Comparison of ENCODE assay signal across 9 mouse cellular contexts in the genomic region with DNA sequence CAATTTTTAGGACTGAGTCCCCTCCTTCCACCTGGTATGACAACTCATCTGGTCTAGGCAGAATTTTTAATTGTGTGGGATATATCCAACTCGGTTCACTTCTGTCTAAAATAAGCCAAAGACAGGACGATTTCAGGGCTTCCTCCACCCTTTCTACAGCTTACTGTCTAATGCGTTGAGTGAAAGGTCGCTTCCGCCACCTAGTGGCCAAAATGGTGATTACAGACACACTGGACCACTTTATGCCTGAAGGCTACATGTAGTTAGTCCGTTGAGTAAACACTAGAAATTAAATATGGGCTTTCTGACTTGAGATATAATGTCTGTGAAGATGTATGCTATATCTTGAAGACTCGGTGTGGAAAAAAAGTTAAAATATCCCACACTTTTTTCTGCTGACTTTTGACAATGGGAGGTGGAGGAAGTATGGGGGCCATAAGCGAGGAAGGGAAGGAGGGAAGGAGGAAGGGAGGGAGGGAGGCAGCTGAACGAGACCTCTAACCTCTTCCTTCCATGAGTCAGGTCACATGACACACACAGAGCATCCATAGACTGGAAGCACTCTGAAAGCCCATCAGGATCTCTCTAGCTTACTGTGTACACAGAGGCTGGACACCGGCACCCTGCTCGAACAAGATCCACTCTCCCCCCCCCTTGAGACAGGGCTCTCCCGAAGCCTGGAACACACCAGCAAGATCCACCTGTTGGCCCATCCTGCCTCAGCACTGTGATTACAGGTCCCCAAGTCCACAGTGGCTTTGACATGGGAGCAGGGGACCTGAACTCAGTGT. TPM values are rescaled to one million over a fixed set of nuclear protein-coding genes. Genes with fewer than 3 reads are reported as not detected.
DNase-seq lines count a peak whose midpoint lies in the region; ATAC-seq lines count a peak whose summit lies in the region.
"Had no signal": no experiment of that assay in that cellular context is flagged by ENCODE, and none has a peak within 500 bp of the region (broad histone marks: within the 10 kb centered on the region; RNA-seq: fewer than 3 reads in every experiment).

No protein-coding gene starts in this region.

- no peak overlapping the region for H3K4me3 ChIP-seq in neural tube, embryonic 15.5 days (replicated peaks)
- H3K4me3 ChIP-seq: embryonic facial prominence, embryonic 15.5 days had no signal

- 22% methylated on average over 12 of the region's 12 CpGs for WGBS in large intestine, adult 2 months
- WGBS in neural tube, embryonic 15.5 days, result 29% methylated on average over 12 of the region's 12 CpGs

- ATAC-seq in neural tube, embryonic 15.5 days (ENCODE audit: low FRiP score), result peak; percentile 80

- intact Hi-C loops in heart, postnatal 14 days (cut with DNase I), result loop anchor here (1.0 to 5.0 kb wide), 3 partner anchors 108 to 677 kb away; no protein-coding TSS in a partner anchor

- peak; percentile 88 for DNase-seq in CD4-positive, CD25-positive, alpha-beta regulatory T cell, adult 2 months (ENCODE audit: low read depth, low spot score)
- DNase-seq in brain, adult 2 months (ENCODE audit: low read depth, low spot score), result peak; percentile 91
- DNase-seq in fibroblast of lung, adult 2 months (ENCODE audit: low read depth), result peak; percentile 64
- DNase-seq in heart, postnatal 14 days, result peak; percentile 84 to 93
- DNase-seq in large intestine, adult 2 months (ENCODE audit: low read depth, low spot score), result peak; percentile 55
- DNase-seq in lung, adult 18-20 months, result peak; percentile 75 to 80
- peak; percentile 58 to 67 for DNase-seq in thymus, adult 18-20 months

- no peaks in the 10 kb centered on the region for H3K27me3 ChIP-seq in neural tube, embryonic 15.5 days (replicated peaks)
- H3K27me3 ChIP-seq: embryonic facial prominence, embryonic 15.5 days had no signal

- H3K4me1 ChIP-seq in neural tube, embryonic 15.5 days, result no peaks in the 10 kb centered on the region
- H3K4me1 ChIP-seq: embryonic facial prominence, embryonic 15.5 days had no signal

- no peak overlapping the region for H3K9ac ChIP-seq in neural tube, embryonic 15.5 days (replicated peaks)
- H3K9ac ChIP-seq: embryonic facial prominence, embryonic 15.5 days had no signal

- no peak overlapping the region for H3K27ac ChIP-seq in neural tube, embryonic 15.5 days (replicated peaks)
- H3K27ac ChIP-seq: embryonic facial prominence, embryonic 15.5 days had no signal

- H3K9me3 ChIP-seq in neural tube, embryonic 15.5 days (replicated peaks), result no peaks in the 10 kb centered on the region
- H3K9me3 ChIP-seq: embryonic facial prominence, embryonic 15.5 days had no signal

- no peak overlapping the region for H3K4me2 ChIP-seq in neural tube, embryonic 15.5 days
- H3K4me2 ChIP-seq: embryonic facial prominence, embryonic 15.5 days had no signal

- no peaks in the 10 kb centered on the region for H3K36me3 ChIP-seq in neural tube, embryonic 15.5 days
- H3K36me3 ChIP-seq: embryonic facial prominence, embryonic 15.5 days had no signal

RNA-seq across cellular contexts. Expression of a gene that starts 20.6 kb away (rescaled TPM):
- under 1 TPM; 0.07 to 0.12 TPM for total RNA-seq in heart, postnatal 14 days (2021)
- 0.30 and 0.44 TPM in 2 replicates for polyA plus RNA-seq in large intestine, adult 2 months (2012; rRNA removed)
- 32.8 and 36.8 TPM in 2 replicates for polyA plus RNA-seq in neural tube, embryonic 15.5 days (2015; fragmentation: Nextera tagmentation; extraction: Ambion mirVana)

RNA-seq across cellular contexts. Expression of a gene that starts 37.8 kb away (rescaled TPM):
- total RNA-seq in heart, postnatal 14 days (2021), result 1 to 10 TPM; 2.5 to 3.5 TPM
- 4.4 and 6.3 TPM in 2 replicates for polyA plus RNA-seq in large intestine, adult 2 months (2012; rRNA removed)
- polyA plus RNA-seq in neural tube, embryonic 15.5 days (2015; fragmentation: Nextera tagmentation; extraction: Ambion mirVana), result 4.8 and 8.7 TPM in 2 replicates

Comparison
In these comparisons a context has a peak if more than half of its experiments do, and no peak if none do; other contexts are left out.
1. RNA of a gene that starts 20.6 kb away (polyA plus RNA-seq): 32.8 to 36.8 TPM in neural tube, embryonic 15.5 days; 0.30 to 0.44 TPM in large intestine, adult 2 months; every median in the first group is over 10 times any median in the second.
2. Peak in every context shown above with its lines, with median percentiles within 50 percentile points of each other: DNase-seq.